Mouse (Mus musculus): ENCODE results near the gene Ucp1. TPM values are rescaled to one million over a fixed set of nuclear protein-coding genes. Genes with fewer than 3 reads are reported as not detected.

Gene Ucp1
- polyA plus RNA-seq, 1 experiment from 2014 or later: not detected

DNA sequence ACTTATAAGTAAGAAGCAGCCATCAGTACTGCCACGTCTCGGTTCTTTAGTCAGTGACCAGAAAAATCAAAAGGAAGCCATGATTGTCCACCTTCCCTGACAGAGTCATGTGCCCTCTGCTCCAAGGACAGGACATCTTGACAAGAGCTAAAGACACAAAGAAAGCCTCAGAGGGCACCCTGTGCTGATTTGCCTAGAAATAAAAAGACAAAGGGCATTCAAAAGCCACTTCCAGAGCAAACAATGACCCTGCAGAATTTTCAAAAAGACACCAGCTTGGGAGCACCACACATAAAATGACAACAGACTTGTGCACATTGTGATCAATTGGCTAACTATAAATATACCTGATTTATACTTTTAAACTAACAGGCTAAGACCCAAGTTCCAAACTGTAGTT lies 25.5 kb downstream of the Ucp1 start:
- ATAC-seq (replicated peaks; ENCODE audit: low FRiP score): no peak
- WGBS: 89% methylated on average over 2 of the region's 2 CpGs
- H3K4me3 ChIP-seq (ENCODE audit: low read depth, low read length): no peak overlapping the region

DNA sequence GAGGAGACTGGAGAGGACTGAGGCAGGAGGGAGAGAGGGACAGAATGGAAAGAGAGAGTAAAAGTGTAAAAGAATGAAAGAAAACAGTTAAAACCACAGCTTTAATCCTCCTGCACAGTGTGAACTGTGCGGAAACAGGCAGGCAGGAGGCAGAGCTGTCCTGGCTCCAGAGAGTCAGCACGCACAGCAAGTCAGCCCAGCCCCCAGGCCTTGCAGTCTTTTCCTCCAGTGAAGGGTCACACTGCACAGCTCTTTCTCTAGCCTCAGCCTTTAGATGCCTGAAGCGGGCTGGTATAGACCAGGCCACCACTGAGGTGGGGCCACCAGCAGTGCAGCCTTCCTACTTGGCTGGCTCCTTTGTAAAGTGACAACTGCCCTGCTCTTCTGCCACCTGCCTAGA lies 30.4 kb downstream of the Ucp1 start:
- Histone ChIP-seq H3K4me1 (replicated peaks; ENCODE audit: control insufficient read depth, insufficient read depth, low read length) (no peaks in the 10 kb centered on the region), H3K9ac (ENCODE audit: low read depth, low read length) (no peak overlapping the region), H3K27ac (ENCODE audit: low read depth, low read length) (no peak overlapping the region), H3K36me3 (ENCODE audit: control insufficient read depth, insufficient read depth, low read length) (peaks cover 3% of the 10 kb centered on the region; the same call in 1 of the 2 replicates), H3K27me3 (replicated peaks; ENCODE audit: control insufficient read depth, insufficient read depth, low read length) (no peaks in the 10 kb centered on the region), H3K9me3 (ENCODE audit: control insufficient read depth, low read length) (no peaks in the 10 kb centered on the region), H3K4me2 (no peak overlapping the region), H3K4me3 (ENCODE audit: low read depth, low read length) (no peak overlapping the region)
- WGBS: 79% methylated on average over 3 of the region's 3 CpGs
- DNase-seq (ENCODE audit: low spot score) (no peak), ATAC-seq (replicated peaks; ENCODE audit: low FRiP score) (no peak)

More for the DNA sequence above, 25.5 kb downstream of the Ucp1 start:
- Histone ChIP-seq H3K9ac (ENCODE audit: low read depth, low read length) (no peak overlapping the region), H3K4me2 (no peak overlapping the region), H3K36me3 (ENCODE audit: control insufficient read depth, insufficient read depth, low read length) (0 out of 2 replicates have a peak, but pooled peaks cover 3% of the 10 kb centered on the region), H3K9me3 (ENCODE audit: control insufficient read depth, low read length) (no peaks in the 10 kb centered on the region), H3K27me3 (replicated peaks; ENCODE audit: control insufficient read depth, insufficient read depth, low read length) (no peaks in the 10 kb centered on the region), H3K4me1 (replicated peaks; ENCODE audit: control insufficient read depth, insufficient read depth, low read length) (no peaks in the 10 kb centered on the region), H3K27ac (ENCODE audit: low read depth, low read length) (no peak overlapping the region)
- no peak for DNase-seq (ENCODE audit: low spot score)

DNA sequence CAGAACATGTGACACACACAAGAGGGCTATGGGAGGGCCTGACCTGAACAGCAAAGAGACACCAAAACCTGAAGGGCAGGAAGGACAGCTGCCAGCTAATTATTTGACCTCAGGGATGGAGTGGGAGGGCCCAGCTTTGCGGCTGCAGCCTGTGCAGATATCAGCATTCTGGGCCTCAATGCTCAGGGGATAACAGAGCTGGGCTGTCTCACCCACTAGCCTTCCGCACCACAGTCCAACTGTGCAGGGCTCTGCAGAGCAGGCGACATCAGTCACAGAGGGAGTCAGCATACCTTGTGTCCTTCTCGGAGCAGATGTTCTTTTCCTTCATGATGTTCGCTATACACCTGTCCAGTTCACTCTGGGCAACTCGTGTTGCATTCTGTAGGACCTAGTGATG lies 32.2 kb downstream of the Ucp1 start:
- no peaks in the 10 kb centered on the region for H3K9me3 ChIP-seq (ENCODE audit: control insufficient read depth, low read length)
- no peak overlapping the region for H3K9ac ChIP-seq (ENCODE audit: low read depth, low read length)
- no peaks in the 10 kb centered on the region for H3K27me3 ChIP-seq (replicated peaks; ENCODE audit: control insufficient read depth, insufficient read depth, low read length)
- no peak; the same call in 1 of the 2 replicates for ATAC-seq (replicated peaks; ENCODE audit: low FRiP score)
- H3K4me1 ChIP-seq (replicated peaks; ENCODE audit: control insufficient read depth, insufficient read depth, low read length): no peaks in the 10 kb centered on the region
- H3K4me3 ChIP-seq (ENCODE audit: low read depth, low read length): no peak overlapping the region
- no peaks in the 10 kb centered on the region; the same call in 1 of the 2 replicates for H3K36me3 ChIP-seq (ENCODE audit: control insufficient read depth, insufficient read depth, low read length)
- no peak for DNase-seq (ENCODE audit: low spot score)
- no peak overlapping the region for H3K27ac ChIP-seq (ENCODE audit: low read depth, low read length)
- H3K4me2 ChIP-seq: no peak overlapping the region
- 90% methylated on average over 6 of the region's 6 CpGs for WGBS

DNA sequence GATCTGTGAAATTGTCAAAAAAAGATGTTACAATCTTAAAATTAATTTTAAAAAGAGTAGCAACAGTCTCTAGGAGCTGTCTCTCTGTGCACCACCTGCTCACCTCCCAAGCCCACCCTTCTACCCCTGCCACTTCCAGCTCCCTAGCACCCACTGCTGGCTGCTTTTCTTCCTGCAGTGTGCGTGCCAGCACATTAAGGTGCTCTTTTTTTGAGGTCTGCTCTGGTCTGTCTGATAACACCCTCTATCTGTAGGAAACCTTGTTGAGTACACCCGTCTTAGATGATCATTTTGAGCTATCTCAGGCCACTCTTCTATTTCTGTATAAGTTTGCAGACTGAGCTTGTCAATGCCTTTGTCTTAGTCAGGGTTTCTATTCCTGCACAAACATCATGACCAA lies 32.9 kb downstream of the Ucp1 start:
- DNase-seq (ENCODE audit: low spot score) (no peak), ATAC-seq (replicated peaks; ENCODE audit: low FRiP score) (peak; percentile 78)
- Histone ChIP-seq H3K4me3 (ENCODE audit: low read depth, low read length) (no peak overlapping the region), H3K27ac (ENCODE audit: low read depth, low read length) (no peak overlapping the region), H3K36me3 (ENCODE audit: control insufficient read depth, insufficient read depth, low read length) (no peaks in the 10 kb centered on the region; the same call in 1 of the 2 replicates), H3K27me3 (replicated peaks; ENCODE audit: control insufficient read depth, insufficient read depth, low read length) (no peaks in the 10 kb centered on the region), H3K9me3 (ENCODE audit: control insufficient read depth, low read length) (no peaks in the 10 kb centered on the region), H3K4me1 (replicated peaks; ENCODE audit: control insufficient read depth, insufficient read depth, low read length) (no peaks in the 10 kb centered on the region), H3K4me2 (no peak overlapping the region), H3K9ac (ENCODE audit: low read depth, low read length) (no peak overlapping the region)
- WGBS: 66% methylated on average over 2 of the region's 2 CpGs

DNA sequence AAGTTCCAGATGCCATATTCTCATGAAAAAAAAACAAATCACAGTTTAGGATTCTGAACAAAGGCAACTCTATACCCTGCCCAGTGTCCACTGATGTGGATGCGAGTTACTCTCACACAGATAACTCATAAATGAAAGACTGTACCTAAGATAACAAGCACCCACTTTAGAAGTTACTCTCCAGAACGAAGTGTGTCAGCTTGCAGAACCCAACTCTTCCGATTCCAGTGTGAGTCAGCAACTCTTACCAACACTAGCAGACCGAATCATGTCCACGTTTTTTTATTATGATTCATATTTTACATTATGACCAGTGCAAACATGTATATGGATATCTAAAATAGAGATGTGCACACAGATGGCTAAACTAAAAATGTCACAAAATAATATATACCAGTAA lies 37.7 kb downstream of the Ucp1 start:
- Histone ChIP-seq H3K4me2 (no peak overlapping the region), H3K9ac (ENCODE audit: low read depth, low read length) (no peak overlapping the region), H3K36me3 (ENCODE audit: control insufficient read depth, insufficient read depth, low read length) (no peaks in the 10 kb centered on the region), H3K4me3 (ENCODE audit: low read depth, low read length) (no peak overlapping the region), H3K27ac (ENCODE audit: low read depth, low read length) (no peak overlapping the region), H3K4me1 (replicated peaks; ENCODE audit: control insufficient read depth, insufficient read depth, low read length) (peaks cover under 1% of the 10 kb centered on the region; the same call in 1 of the 2 replicates), H3K27me3 (replicated peaks; ENCODE audit: control insufficient read depth, insufficient read depth, low read length) (no peaks in the 10 kb centered on the region), H3K9me3 (ENCODE audit: control insufficient read depth, low read length) (no peaks in the 10 kb centered on the region)
- 86% methylated on average over 5 of the region's 5 CpGs for WGBS
- ATAC-seq (replicated peaks; ENCODE audit: low FRiP score): no peak
- DNase-seq (ENCODE audit: low spot score): no peak

DNA sequence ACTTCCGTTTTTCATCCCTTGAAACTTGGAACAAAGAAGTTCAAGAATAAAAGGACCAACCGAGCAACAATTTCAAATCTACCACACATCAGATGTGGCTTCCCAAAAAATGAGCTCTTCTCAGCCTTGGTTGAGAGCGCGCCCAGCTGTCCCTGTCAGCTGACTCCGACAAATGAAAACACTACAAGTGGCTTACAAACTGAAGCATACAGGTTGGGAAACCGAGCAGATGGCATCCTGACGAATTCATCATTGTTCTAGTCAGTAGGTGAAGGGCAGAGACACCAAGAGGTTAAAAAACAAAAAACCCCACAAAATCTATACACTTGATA lies 41.4 kb downstream of the Ucp1 start:
- no peak for DNase-seq (ENCODE audit: low spot score)
- peak overlapping the region; percentile 88 for H3K9ac ChIP-seq (ENCODE audit: low read depth, low read length)
- no peak overlapping the region; the same call in 1 of the 2 replicates for H3K27ac ChIP-seq (ENCODE audit: low read depth, low read length)
- peak overlapping the region; percentile 94 for H3K4me2 ChIP-seq
- WGBS: 9% methylated on average over 7 of the region's 7 CpGs
- H3K4me3 ChIP-seq (ENCODE audit: low read depth, low read length): peak overlapping the region; percentile 92
- peaks cover 2% of the 10 kb centered on the region; the same call in 1 of the 2 replicates for H3K4me1 ChIP-seq (replicated peaks; ENCODE audit: control insufficient read depth, insufficient read depth, low read length)
- H3K27me3 ChIP-seq (replicated peaks; ENCODE audit: control insufficient read depth, insufficient read depth, low read length): no peaks in the 10 kb centered on the region
- no peak for ATAC-seq (replicated peaks; ENCODE audit: low FRiP score)
- no peaks in the 10 kb centered on the region for H3K9me3 ChIP-seq (ENCODE audit: control insufficient read depth, low read length)
- H3K36me3 ChIP-seq (ENCODE audit: control insufficient read depth, insufficient read depth, low read length): no peaks in the 10 kb centered on the region

DNA sequence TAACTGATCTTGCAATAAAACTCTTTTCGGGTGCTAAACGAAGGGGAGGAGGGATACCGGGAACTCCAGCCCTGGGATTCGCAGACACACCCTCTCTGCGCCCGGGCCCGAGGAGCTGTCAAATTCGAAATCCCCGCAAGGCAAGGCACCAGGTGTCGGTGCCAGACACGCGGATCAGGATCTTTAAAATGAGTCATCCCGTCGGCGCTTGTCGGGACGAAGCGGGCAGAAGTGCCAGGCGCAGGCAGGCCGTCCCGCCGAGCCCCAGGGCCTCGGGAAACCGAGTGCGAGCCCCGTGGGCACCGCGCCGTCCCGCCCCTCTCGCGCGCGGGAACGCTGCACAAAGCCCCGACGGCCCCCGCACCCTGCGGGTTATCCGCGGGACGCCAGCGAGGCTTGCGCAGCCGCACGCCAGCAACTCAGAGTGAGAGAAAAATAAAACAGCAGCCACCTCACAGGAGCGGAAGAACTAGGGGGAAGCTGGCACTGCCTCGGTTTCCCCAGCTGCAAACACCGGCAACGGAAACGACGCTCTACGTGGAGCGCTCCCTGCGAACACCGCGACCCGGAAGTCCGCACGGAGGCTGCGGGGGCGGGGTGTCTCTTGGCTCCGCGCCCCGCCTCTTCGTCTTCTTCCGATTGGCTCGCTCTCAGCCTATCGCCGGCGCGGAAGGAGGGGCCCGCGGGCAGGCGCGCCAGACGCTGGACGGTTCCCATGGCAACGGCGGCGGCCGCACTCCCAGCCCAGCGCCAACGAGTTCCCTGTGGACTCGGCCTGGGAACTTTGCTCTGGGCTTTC lies 41.9 kb downstream of the Ucp1 start, which contains the start of gene Elmod2:
Elmod2 (minus strand) TSS at position 588 of the 799 bp plus-strand sequence.
- Histone ChIP-seq H3K27me3 (replicated peaks; ENCODE audit: control insufficient read depth, insufficient read depth, low read length) (no peaks in the 10 kb centered on the region), H3K4me1 (replicated peaks; ENCODE audit: control insufficient read depth, insufficient read depth, low read length) (peaks cover 2% of the 10 kb centered on the region; the same call in 1 of the 2 replicates), H3K36me3 (ENCODE audit: control insufficient read depth, insufficient read depth, low read length) (no peaks in the 10 kb centered on the region), H3K9me3 (ENCODE audit: control insufficient read depth, low read length) (no peaks in the 10 kb centered on the region), H3K4me2 (peak within 1 kb of the TSS; percentile 94), H3K27ac (ENCODE audit: low read depth, low read length) (peak within 1 kb of the TSS; percentile 68), H3K4me3 (ENCODE audit: low read depth, low read length) (peak within 1 kb of the TSS; percentile 92), H3K9ac (ENCODE audit: low read depth, low read length) (peak within 1 kb of the TSS; percentile 88)
- peak; percentile 93 for DNase-seq (ENCODE audit: low spot score)
- under 1% methylated on average over 84 of the region's 85 CpGs for WGBS
- peak; percentile 99 for ATAC-seq (replicated peaks; ENCODE audit: low FRiP score)

DNA sequence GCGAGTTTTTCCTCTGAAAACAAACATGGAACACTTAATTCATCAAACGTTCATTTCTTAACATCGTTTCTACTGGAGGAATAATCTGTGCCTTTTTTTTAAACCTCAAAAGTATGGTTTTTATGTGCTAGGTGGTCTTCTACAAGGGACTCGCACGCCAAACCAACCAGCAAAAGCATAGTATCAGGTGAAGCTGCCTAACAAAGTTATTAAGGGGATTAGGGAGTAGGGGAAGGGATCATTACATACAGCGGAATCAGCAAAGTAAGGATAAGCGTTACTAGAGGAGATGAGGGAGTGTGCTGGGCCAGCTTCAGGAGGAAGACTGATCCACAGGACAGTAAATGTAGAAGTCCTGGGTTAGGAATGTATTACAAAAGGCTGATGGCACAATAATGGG lies 42.7 kb downstream of the Ucp1 start:
- no peak for DNase-seq (ENCODE audit: low spot score)
- peak overlapping the region; percentile 94 for H3K4me2 ChIP-seq
- no peak for ATAC-seq (replicated peaks; ENCODE audit: low FRiP score)
- peaks cover 2% of the 10 kb centered on the region; the same call in 1 of the 2 replicates for H3K4me1 ChIP-seq (replicated peaks; ENCODE audit: control insufficient read depth, insufficient read depth, low read length)
- H3K4me3 ChIP-seq (ENCODE audit: low read depth, low read length): peak overlapping the region; percentile 92
- no peak overlapping the region for H3K27ac ChIP-seq (ENCODE audit: low read depth, low read length)
- no peaks in the 10 kb centered on the region for H3K27me3 ChIP-seq (replicated peaks; ENCODE audit: control insufficient read depth, insufficient read depth, low read length)
- H3K36me3 ChIP-seq (ENCODE audit: control insufficient read depth, insufficient read depth, low read length): no peaks in the 10 kb centered on the region
- H3K9me3 ChIP-seq (ENCODE audit: control insufficient read depth, low read length): no peaks in the 10 kb centered on the region
- peak overlapping the region; percentile 46 for H3K9ac ChIP-seq (ENCODE audit: low read depth, low read length)
- 15% methylated on average over 7 of the region's 7 CpGs for WGBS

DNA sequence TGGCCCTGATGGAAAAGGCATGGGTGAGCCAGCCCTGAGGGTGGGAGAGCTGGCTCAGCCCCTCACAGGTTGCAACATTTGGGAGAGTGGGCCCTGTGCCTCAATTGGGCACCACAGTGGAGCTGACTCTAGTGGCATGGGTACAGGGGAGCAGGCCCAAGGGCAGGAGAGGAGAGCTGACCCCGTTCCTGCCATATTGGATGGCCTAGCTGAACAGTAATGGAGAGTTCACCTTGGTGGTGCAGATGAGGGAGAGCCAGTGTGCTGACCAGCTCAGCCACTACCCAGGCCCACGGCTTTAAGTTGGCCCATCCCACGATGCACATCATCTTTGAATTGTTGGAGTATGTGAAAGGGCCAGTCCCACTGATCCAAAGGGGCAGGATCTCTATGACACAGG lies 51.9 kb downstream of the Ucp1 start:
- no peak for ATAC-seq (replicated peaks; ENCODE audit: low FRiP score)
- H3K36me3 ChIP-seq (ENCODE audit: control insufficient read depth, insufficient read depth, low read length): no peaks in the 10 kb centered on the region
- H3K4me1 ChIP-seq (replicated peaks; ENCODE audit: control insufficient read depth, insufficient read depth, low read length): no peaks in the 10 kb centered on the region
- no peak overlapping the region for H3K4me2 ChIP-seq
- no peak overlapping the region for H3K9ac ChIP-seq (ENCODE audit: low read depth, low read length)
- WGBS: 83% methylated on average over 3 of the region's 3 CpGs
- no peaks in the 10 kb centered on the region for H3K9me3 ChIP-seq (ENCODE audit: control insufficient read depth, low read length)
- no peak overlapping the region for H3K4me3 ChIP-seq (ENCODE audit: low read depth, low read length)
- H3K27me3 ChIP-seq (replicated peaks; ENCODE audit: control insufficient read depth, insufficient read depth, low read length): no peaks in the 10 kb centered on the region
- no peak overlapping the region for H3K27ac ChIP-seq (ENCODE audit: low read depth, low read length)
- DNase-seq (ENCODE audit: low spot score): no peak
